Mouse (Mus musculus) olfactory bulb, adult 2 months (tissue): ENCODE measurements around the gene Cdc123.

Experiments used
- CTCF ChIP-seq: fragments of 200-500 bp; IDR thresholded peaks from 2 replicates; pipeline ENCODE4 v1.5.1; 2012; ENCODE audit warnings: low read depth, mild to moderate bottlenecking, low read length, moderate library complexity; ENCODE audit not compliant: insufficient read depth
- POLR2A ChIP-seq: fragments of 200-500 bp; IDR thresholded peaks from 2 replicates; pipeline ENCODE4 v1.6.1; 2012; ENCODE audit warnings: mild to moderate bottlenecking, low read depth, low read length, moderate library complexity; ENCODE audit not compliant: insufficient read depth

DNA sequence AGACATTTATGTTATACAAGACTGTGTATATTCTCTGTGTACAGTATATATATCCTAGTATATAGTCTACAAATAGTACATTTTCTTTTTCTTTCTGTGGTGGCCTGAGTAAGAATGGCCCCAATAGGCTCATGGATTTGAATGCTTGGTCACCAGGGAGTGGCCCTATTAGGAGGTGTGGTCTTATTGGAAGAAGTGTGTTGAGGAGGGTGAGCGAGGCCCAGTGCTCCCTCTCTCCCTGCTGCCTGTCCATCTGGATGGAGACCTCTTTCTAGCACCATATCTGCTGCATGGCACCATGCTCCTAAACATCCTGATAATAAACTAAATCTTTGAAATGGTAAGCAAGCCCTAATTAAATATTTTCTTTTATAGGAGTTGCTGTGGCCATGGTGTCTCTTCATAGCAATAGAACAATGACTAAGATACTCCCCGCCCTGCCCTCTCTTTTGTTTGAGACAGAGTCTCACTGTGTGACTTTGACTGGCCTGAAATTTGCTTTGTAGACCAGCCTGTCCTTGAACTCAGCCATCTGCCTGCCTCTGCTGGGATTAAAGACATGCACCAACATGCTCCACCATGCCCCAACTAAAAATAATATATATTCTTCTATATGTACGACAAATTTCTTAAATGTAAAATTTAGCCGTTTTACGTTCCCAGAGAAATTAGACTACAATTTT lies 34.8 kb downstream of the Cdc123 start:
- no peak for TF ChIP-seq CTCF
- TF ChIP-seq POLR2A, result no peak
